Mouse (Mus musculus) bone marrow macrophage, adult 2 months (primary cell): ENCODE results near the gene Oas1d.

Experiments
- CTCF ChIP-seq: IDR thresholded peaks from 2 replicates; pipeline ENCODE4 v1.5.1; 2012; ENCODE audit warnings: low read depth, mild to moderate bottlenecking, low read length, moderate library complexity
- POLR2A ChIP-seq: IDR thresholded peaks from 2 replicates; pipeline ENCODE4 v1.6.1; 2012; ENCODE audit warnings: mild to moderate bottlenecking, low read depth, low read length, borderline replicate concordance

DNA sequence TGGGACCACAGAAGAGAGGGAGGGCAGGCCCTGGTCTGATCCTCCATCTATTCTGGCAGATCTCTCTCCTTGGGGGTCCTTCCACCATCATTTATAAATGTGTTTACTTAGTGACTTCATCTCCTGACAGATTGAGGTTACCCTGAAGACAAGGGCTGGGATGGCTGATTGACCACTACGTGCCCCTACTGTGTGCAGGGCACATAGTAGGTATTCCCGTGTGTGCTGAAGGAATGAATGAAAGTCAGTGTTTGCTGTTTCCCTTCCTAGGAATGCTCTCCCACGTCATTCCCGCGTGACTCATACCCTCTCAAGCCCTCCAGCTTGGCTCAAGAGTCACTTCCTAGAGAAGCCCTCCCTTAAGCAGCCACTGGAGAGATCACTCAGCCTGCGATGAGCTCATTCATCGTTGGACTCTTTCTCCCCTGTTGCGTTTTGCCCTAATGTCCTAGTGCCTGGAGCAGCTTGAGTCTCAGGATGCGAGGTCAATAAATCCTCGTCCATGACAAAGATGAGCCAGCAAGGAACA is 38.0 kb downstream of the Oas1d start:
- no peak for TF ChIP-seq CTCF
- TF ChIP-seq POLR2A = no peak
